10 mouse cellular contexts compared by ENCODE assay signal in the genomic region with DNA sequence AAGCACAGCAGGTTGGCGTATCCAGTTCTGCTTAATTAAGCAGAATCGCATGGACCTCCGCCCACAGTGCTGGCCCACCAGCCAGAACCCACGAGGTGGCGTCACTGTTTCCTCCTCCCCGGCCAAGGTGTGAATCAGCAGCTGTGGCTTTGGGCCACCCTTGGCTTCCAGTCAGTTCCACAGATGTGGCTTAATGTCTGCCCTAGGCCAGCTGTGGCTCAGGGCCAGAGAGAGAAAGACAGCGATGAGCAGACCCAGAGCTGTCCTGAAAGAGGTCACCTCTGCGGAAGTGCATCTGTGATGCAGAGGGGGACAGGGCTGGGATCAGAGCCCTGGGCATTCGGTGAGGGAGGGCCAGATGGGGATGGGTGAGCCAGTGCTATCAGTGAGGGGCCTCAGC. TPM values are rescaled to one million over a fixed set of nuclear protein-coding genes. Genes with fewer than 3 reads are reported as not detected.
A peak's percentile ranks its signal among the peaks of the same experiment; 100 is the strongest.
DNase-seq lines count a peak whose midpoint lies in the region; ATAC-seq lines count a peak whose summit lies in the region.
"Had no signal": no experiment of that assay in that cellular context is flagged by ENCODE, and none has a peak within 500 bp of the region (broad histone marks: within the 10 kb centered on the region; RNA-seq: fewer than 3 reads in every experiment).

No protein-coding gene starts in this region.

- ATAC-seq in heart, embryonic 11.5 days (replicated peaks; ENCODE audit: insufficient number of reproducible peaks, low FRiP score, low TSS enrichment): no peak
- ATAC-seq in granulocyte monocyte progenitor cell, adult 5-6 weeks (replicated peaks; ENCODE audit: poor library complexity, severe bottlenecking): peak; percentile 86
- peak; percentile 22; the same call in 1 of the 2 replicates for ATAC-seq in lung, embryonic 16.5 days (ENCODE audit: low read depth)
- no peak for ATAC-seq in inflammation-experienced regulatory T-cells, adult 6 months

- H3K27me3 ChIP-seq in heart, embryonic 11.5 days (ENCODE audit: control insufficient read depth, insufficient read depth, low read length): no peaks in the 10 kb centered on the region
- H3K27me3 ChIP-seq in lung, embryonic 16.5 days (ENCODE audit: control insufficient read depth, insufficient read depth, low read depth, low read length): no peaks in the 10 kb centered on the region
- H3K27me3 ChIP-seq: heart, embryonic 13.5 days had no signal

- peaks cover 21% of the 10 kb centered on the region for H3K4me1 ChIP-seq in heart, embryonic 11.5 days (ENCODE audit: control insufficient read depth, insufficient read depth, low read length)
- H3K4me1 ChIP-seq in lung, embryonic 16.5 days (replicated peaks; ENCODE audit: control insufficient read depth, insufficient read depth, low read length): peaks cover 14% of the 10 kb centered on the region

- no peak overlapping the region for H3K27ac ChIP-seq in heart, embryonic 11.5 days (ENCODE audit: low read depth, low read length)
- 0 out of 2 replicates have a peak overlapping the region, but pooled peaks have one; percentile 23 for H3K27ac ChIP-seq in lung, embryonic 16.5 days (ENCODE audit: low read length)
- H3K27ac ChIP-seq: heart, embryonic 13.5 days had no signal

- peak; percentile 87 to 89 for DNase-seq in heart, adult 18-20 months
- DNase-seq in NIH3T3 (ENCODE audit: low read depth): peak; percentile 89
- peak; percentile 70 for DNase-seq in testis, postnatal 10 days (ENCODE audit: low spot score)
- DNase-seq in frontal cortex, postnatal 25 days (ENCODE audit: low spot score in 2 of 2): no peak

- H3K9ac ChIP-seq in heart, embryonic 11.5 days (ENCODE audit: low read depth, low read length): no peak overlapping the region
- H3K9ac ChIP-seq in lung, embryonic 16.5 days (ENCODE audit: low read length): no peak overlapping the region
- H3K9ac ChIP-seq: heart, embryonic 13.5 days had no signal

- H3K4me3 ChIP-seq in heart, embryonic 11.5 days (ENCODE audit: low read depth, low read length): no peak overlapping the region
- H3K4me3 ChIP-seq in lung, embryonic 16.5 days (ENCODE audit: low read length): no peak overlapping the region
- H3K4me3 ChIP-seq: heart, embryonic 13.5 days had no signal

- H3K36me3 ChIP-seq in heart, embryonic 11.5 days (ENCODE audit: control insufficient read depth, insufficient read depth, low read length): 0 out of 2 replicates have a peak, but pooled peaks cover 3% of the 10 kb centered on the region
- H3K36me3 ChIP-seq in lung, embryonic 16.5 days (ENCODE audit: control insufficient read depth, insufficient read depth, low read length): no peaks in the 10 kb centered on the region; the same call in 1 of the 2 replicates

- no peaks in the 10 kb centered on the region for H3K9me3 ChIP-seq in heart, embryonic 11.5 days (replicated peaks; ENCODE audit: control insufficient read depth, low read length)
- H3K9me3 ChIP-seq in lung, embryonic 16.5 days (ENCODE audit: control insufficient read depth, low read length): no peaks in the 10 kb centered on the region
- H3K9me3 ChIP-seq: heart, embryonic 13.5 days had no signal

- 48% methylated on average over 9 of the region's 9 CpGs for WGBS in heart, embryonic 11.5 days (ENCODE audit: insufficient replicate concordance)
- WGBS in lung, embryonic 16.5 days: 52% methylated on average over 9 of the region's 9 CpGs

- H3K4me2 ChIP-seq in heart, embryonic 11.5 days: no peak overlapping the region
- H3K4me2 ChIP-seq in lung, embryonic 16.5 days (ENCODE audit: low read depth, low read length): no peak overlapping the region
- H3K4me2 ChIP-seq: heart, embryonic 13.5 days had no signal

RNA-seq across cellular contexts. Expression of a gene that starts 10.1 kb away (rescaled TPM):
- total RNA-seq in heart, adult 18-20 months (2021): 1 to 10 TPM; 5.9 to 6.1 TPM
- 14.8 and 15.3 TPM in 2 replicates for polyA plus RNA-seq in heart, embryonic 11.5 days (2014; fragmentation: Nextera tagmentation; extraction: Ambion mirVana)
- total RNA-seq in granulocyte monocyte progenitor cell, adult 5-6 weeks (2014; fragmentation: Nextera tagmentation): 10.1 and 13.5 TPM in 2 replicates
- 1.8 and 3.4 TPM in 2 replicates for total RNA-seq in granulocyte monocyte progenitor cell, adult 5-6 weeks (2017)
- 23.4 and 23.6 TPM in 2 replicates for polyA plus RNA-seq in lung, embryonic 16.5 days (2015; fragmentation: Nextera tagmentation; extraction: Ambion mirVana)
- not detected for polyA plus RNA-seq in inflammation-experienced regulatory T-cells, adult 6 months (2017; shearing (Covaris generic))

RNA-seq across cellular contexts. Expression of a gene that starts 57.8 kb away (rescaled TPM):
- total RNA-seq in heart, adult 18-20 months (2021): 1 to 10 TPM in 1 of 2 experiments, under 1 TPM in 1; 0.87 to 1.2 TPM
- 0.64 and 1.2 TPM in 2 replicates for polyA plus RNA-seq in heart, embryonic 11.5 days (2014; fragmentation: Nextera tagmentation; extraction: Ambion mirVana)
- total RNA-seq in granulocyte monocyte progenitor cell, adult 5-6 weeks (2014; fragmentation: Nextera tagmentation): not detected in 2 replicates
- not detected in 2 replicates for total RNA-seq in granulocyte monocyte progenitor cell, adult 5-6 weeks (2017)
- 0.46 and 1.1 TPM in 2 replicates for polyA plus RNA-seq in lung, embryonic 16.5 days (2015; fragmentation: Nextera tagmentation; extraction: Ambion mirVana)
- polyA plus RNA-seq in inflammation-experienced regulatory T-cells, adult 6 months (2017; shearing (Covaris generic)): not detected
- total RNA-seq: ES-E14 had no signal

Comparison
In these comparisons a context has a peak if more than half of its experiments do, and no peak if none do; other contexts are left out.
1. DNase-seq: peak in heart, adult 18-20 months (2 of 2), NIH3T3 (single experiment) and testis, postnatal 10 days (single experiment); none in frontal cortex, postnatal 25 days (0 of 2).
2. ATAC-seq: peak in granulocyte monocyte progenitor cell, adult 5-6 weeks (single experiment) and lung, embryonic 16.5 days (single experiment); none in heart, embryonic 11.5 days (single experiment) and inflammation-experienced regulatory T-cells, adult 6 months (single experiment).
3. RNA of a gene that starts 10.1 kb away (polyA plus RNA-seq): 23.4 to 23.6 TPM in lung, embryonic 16.5 days and 14.8 to 15.3 TPM in heart, embryonic 11.5 days; not detected in inflammation-experienced regulatory T-cells, adult 6 months; every median in the first group is over 10 times any median in the second.